Mouse (Mus musculus): ENCODE results near the gene Ebpl. TPM values are rescaled to one million over a fixed set of nuclear protein-coding genes. Genes with fewer than 3 reads are reported as not detected.

Gene Ebpl
- polyA plus RNA-seq, 1 experiment from 2014 or later, result 13.4 TPM

DNA sequence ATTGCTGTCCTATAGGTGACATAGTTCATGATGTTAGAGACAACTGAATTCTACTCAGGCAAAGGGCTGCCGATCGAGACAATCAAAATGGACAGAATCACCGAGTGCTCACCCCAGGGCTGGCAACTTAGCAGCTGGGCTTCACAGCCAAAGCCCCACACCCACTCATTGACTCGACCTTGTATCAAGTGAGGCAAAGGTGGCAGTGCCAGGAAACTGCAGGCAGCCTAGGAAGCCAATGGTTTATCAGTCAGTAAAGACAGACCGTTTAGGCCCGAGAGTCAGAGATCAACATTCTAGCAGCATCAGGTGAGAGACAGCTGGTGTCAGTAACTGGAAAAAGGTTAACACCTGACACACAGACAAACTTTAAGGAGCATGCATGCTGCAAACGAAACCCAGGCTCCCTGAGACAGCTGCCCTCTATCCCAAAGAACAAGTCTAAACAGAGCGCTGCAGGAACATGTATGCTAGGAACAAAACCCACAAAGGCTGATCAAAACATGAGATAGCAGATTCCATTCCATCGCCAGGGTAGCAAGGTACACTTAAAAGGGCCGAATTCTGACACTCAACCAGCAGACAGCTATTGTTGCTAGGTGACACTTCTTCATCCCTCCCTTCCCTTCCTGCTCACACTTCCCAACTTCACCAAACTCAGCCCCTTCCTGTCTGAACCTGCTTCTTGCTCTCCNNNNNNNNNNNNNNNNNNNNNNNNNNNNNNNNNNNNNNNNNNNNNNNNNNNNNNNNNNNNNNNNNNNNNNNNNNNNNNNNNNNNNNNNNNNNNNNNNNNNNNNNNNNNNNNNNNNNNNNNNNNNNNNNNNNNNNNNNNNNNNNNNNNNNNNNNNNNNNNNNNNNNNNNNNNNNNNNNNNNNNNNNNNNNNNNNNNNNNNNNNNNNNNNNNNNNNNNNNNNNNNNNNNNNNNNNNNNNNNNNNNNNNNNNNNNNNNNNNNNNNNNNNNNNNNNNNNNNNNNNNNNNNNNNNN lies 5.7 kb downstream of the Ebpl start:
- no peak overlapping the region for H3K4me3 ChIP-seq (replicated peaks; ENCODE audit: low read depth, low read length)
- no peaks in the 10 kb centered on the region for H3K9me3 ChIP-seq (replicated peaks; ENCODE audit: low read length)
- H3K27me3 ChIP-seq (ENCODE audit: insufficient read depth, low read length), result no peaks in the 10 kb centered on the region
- ATAC-seq (replicated peaks; ENCODE audit: low FRiP score, low read depth) (no peak), DNase-seq (ENCODE audit: low spot score) (no peak)
- no peak overlapping the region for H3K9ac ChIP-seq (ENCODE audit: low read depth, low read length)
- no peak overlapping the region for H3K4me2 ChIP-seq (ENCODE audit: low read length)
- H3K36me3 ChIP-seq (ENCODE audit: insufficient read depth, low read length), result no peaks in the 10 kb centered on the region
- no peak for TF ChIP-seq CTCF (IDR thresholded peaks at IDR 0.05; ENCODE audit: low read depth)
- no peaks in the 10 kb centered on the region for H3K4me1 ChIP-seq (replicated peaks; ENCODE audit: insufficient read depth, low read length)
- no peak overlapping the region for H3K27ac ChIP-seq
- 73% methylated on average over 10 of the region's 10 CpGs for WGBS

DNA sequence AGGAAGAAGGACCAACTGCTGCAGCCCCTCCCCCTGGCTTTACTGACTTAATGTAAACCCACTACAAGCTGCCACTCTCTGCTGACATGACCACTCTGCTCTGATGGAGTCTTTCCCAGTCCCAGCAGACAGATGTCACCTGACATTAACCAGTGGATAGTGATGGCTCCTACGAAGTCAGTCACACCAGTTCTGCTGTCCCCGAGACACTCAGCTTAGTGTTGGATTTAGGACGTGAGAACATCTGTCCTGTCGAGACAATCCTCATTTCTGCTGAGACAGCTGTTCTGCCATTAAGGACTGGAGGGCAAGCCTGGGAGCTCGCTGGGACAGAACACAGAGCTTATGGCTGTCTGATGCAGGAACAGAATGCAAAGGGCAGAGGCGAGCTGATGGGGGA lies 9.4 kb downstream of the Ebpl start:
- Histone ChIP-seq H3K4me3 (replicated peaks; ENCODE audit: low read depth, low read length) (no peak overlapping the region), H3K27ac (no peak overlapping the region), H3K36me3 (ENCODE audit: insufficient read depth, low read length) (no peaks in the 10 kb centered on the region), H3K4me1 (replicated peaks; ENCODE audit: insufficient read depth, low read length) (no peaks in the 10 kb centered on the region), H3K9me3 (replicated peaks; ENCODE audit: low read length) (no peaks in the 10 kb centered on the region), H3K9ac (ENCODE audit: low read depth, low read length) (no peak overlapping the region), H3K27me3 (ENCODE audit: insufficient read depth, low read length) (no peaks in the 10 kb centered on the region), H3K4me2 (ENCODE audit: low read length) (no peak overlapping the region)
- ATAC-seq (replicated peaks; ENCODE audit: low FRiP score, low read depth) (no peak), DNase-seq (ENCODE audit: low spot score) (no peak)
- WGBS, result 65% methylated on average over 6 of the region's 6 CpGs
- TF ChIP-seq CTCF (IDR thresholded peaks at IDR 0.05; ENCODE audit: low read depth), result no peak

DNA sequence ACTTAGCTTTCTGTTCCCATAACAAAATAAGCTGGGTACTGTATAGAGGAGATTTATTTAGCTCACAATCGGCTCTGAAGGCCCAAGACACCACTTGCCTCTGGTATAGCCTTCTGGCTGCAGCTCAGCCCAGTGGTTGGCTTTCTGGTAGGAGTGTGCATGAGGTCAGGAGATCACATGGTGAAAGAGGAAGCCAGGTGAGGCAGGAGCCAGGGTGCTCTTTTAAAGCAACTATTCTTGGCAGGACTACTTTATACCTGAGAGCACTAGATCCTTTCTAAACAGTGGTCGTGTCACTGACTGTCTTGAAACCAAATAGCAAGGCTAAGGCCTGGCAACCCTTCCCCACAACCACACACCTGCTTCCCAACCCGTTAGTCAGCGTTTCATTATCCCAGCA lies 10.4 kb downstream of the Ebpl start:
- WGBS, result 87% methylated on average over 4 of the region's 4 CpGs
- Histone ChIP-seq H3K27ac (no peak overlapping the region), H3K4me1 (replicated peaks; ENCODE audit: insufficient read depth, low read length) (no peaks in the 10 kb centered on the region), H3K27me3 (ENCODE audit: insufficient read depth, low read length) (no peaks in the 10 kb centered on the region), H3K36me3 (ENCODE audit: insufficient read depth, low read length) (no peaks in the 10 kb centered on the region), H3K9ac (ENCODE audit: low read depth, low read length) (no peak overlapping the region), H3K4me2 (ENCODE audit: low read length) (no peak overlapping the region), H3K4me3 (replicated peaks; ENCODE audit: low read depth, low read length) (no peak overlapping the region), H3K9me3 (replicated peaks; ENCODE audit: low read length) (no peaks in the 10 kb centered on the region)
- no peak for ATAC-seq (replicated peaks; ENCODE audit: low FRiP score, low read depth)
- no peak for TF ChIP-seq CTCF (IDR thresholded peaks at IDR 0.05; ENCODE audit: low read depth)
- DNase-seq (ENCODE audit: low spot score), result no peak

DNA sequence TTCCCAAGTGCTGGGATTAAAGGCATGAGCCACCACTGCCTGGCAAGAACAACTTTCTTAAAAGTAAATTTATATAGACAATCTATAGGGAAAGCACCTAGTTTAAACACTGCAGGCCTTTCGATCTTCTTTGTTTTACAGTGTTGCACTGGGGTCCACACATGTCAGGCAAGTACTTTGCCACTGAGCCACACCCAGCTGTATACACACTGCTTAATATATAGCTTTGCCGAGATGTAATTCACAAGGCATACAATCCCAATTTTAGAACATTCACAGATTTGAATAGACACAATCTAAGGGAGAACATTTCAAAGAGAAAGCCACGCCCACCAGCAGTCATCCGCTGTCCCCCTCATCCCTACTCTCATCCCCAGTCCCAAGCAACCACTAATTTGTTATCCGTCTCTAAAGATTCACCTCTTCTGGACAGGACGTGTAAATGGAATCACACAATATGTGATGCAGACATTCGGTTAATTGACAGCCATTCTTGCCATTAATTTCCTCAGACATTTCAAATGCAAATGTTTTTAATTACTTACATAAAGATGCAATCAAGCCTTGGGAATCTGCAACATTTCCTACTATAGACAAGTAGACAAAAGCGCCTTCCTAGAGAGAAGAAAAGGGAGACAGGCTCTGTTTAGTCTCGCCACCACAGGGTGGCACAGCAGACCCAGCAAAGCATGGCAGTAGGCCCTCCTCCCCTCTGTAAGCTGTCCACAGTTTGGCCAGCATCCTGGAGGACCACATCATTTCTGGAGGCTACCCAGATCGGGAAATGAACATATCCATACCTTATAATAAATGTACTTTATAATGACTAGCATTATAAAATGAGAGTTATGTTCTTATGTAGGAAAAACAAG lies 13.2 kb downstream of the Ebpl start:
- no peak overlapping the region for H3K4me3 ChIP-seq (replicated peaks; ENCODE audit: low read depth, low read length)
- no peak overlapping the region for H3K9ac ChIP-seq (ENCODE audit: low read depth, low read length)
- DNase-seq (ENCODE audit: low spot score), result peak; percentile 18
- no peaks in the 10 kb centered on the region for H3K9me3 ChIP-seq (replicated peaks; ENCODE audit: low read length)
- H3K27ac ChIP-seq, result no peak overlapping the region
- ATAC-seq (replicated peaks; ENCODE audit: low FRiP score, low read depth), result no peak
- no peaks in the 10 kb centered on the region for H3K4me1 ChIP-seq (replicated peaks; ENCODE audit: insufficient read depth, low read length)
- H3K4me2 ChIP-seq (ENCODE audit: low read length), result no peak overlapping the region
- H3K36me3 ChIP-seq (ENCODE audit: insufficient read depth, low read length), result no peaks in the 10 kb centered on the region
- no peaks in the 10 kb centered on the region for H3K27me3 ChIP-seq (ENCODE audit: insufficient read depth, low read length)
- WGBS, result 86% methylated on average over 10 of the region's 10 CpGs
- peak; percentile 46; the same call in 1 of the 2 replicates for TF ChIP-seq CTCF (IDR thresholded peaks at IDR 0.05; ENCODE audit: low read depth)

DNA sequence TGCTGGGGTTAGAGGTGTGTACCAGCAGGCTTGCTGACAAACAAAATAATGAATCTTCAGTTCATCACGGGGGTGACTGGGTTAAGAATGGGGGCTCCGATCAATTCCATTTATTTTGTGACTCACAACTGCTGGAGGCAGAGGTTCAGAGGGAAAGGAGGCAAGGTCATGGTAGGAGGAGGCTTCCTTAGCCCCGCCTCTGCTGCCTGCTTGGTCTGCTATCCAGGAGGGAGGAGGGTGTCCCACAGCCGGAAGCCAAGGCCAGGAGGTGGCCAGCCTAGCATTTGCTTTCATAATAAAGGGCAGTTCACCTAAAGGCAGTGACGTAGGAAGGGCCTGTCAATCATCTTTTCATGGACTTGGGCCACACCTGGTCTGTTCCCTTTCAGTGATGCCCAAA lies 15.6 kb downstream of the Ebpl start:
- H3K4me1 ChIP-seq (replicated peaks; ENCODE audit: insufficient read depth, low read length), result no peaks in the 10 kb centered on the region
- 60% methylated on average over 5 of the region's 5 CpGs for WGBS
- no peak for ATAC-seq (replicated peaks; ENCODE audit: low FRiP score, low read depth)

DNA sequence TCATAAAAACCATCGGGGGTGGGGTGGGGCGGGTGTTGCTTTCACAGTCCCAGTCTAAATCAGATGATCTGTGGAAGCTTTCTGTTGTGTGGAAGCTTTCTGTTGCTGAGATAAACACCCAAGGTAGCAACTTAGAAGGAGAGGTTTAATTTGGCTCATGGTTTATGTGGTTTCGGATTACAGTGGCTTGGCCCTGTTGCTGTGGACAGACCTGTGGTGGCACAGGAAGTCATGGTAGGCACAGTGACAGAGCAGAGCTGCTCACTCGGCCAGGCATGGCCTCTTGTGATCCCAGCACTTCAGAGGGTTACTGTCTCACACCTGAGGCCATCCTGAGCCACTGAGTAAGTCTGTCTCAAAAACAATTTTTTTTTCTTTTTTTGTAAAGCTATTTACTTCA lies 20.9 kb downstream of the Ebpl start:
- DNase-seq (ENCODE audit: low spot score) (no peak), ATAC-seq (replicated peaks; ENCODE audit: low FRiP score, low read depth) (no peak)
- Histone ChIP-seq H3K4me3 (replicated peaks; ENCODE audit: low read depth, low read length) (no peak overlapping the region), H3K27ac (no peak overlapping the region), H3K4me1 (replicated peaks; ENCODE audit: insufficient read depth, low read length) (no peaks in the 10 kb centered on the region), H3K27me3 (ENCODE audit: insufficient read depth, low read length) (no peaks in the 10 kb centered on the region), H3K4me2 (ENCODE audit: low read length) (no peak overlapping the region), H3K9ac (ENCODE audit: low read depth, low read length) (no peak overlapping the region), H3K9me3 (replicated peaks; ENCODE audit: low read length) (no peaks in the 10 kb centered on the region), H3K36me3 (ENCODE audit: insufficient read depth, low read length) (no peaks in the 10 kb centered on the region)
- TF ChIP-seq CTCF (IDR thresholded peaks at IDR 0.05; ENCODE audit: low read depth), result no peak
- WGBS, result 79% methylated on average over 4 of the region's 4 CpGs

More for the DNA sequence above, 15.6 kb downstream of the Ebpl start:
- no peak overlapping the region for H3K4me2 ChIP-seq (ENCODE audit: low read length)
- DNase-seq (ENCODE audit: low spot score), result no peak
- H3K27me3 ChIP-seq (ENCODE audit: insufficient read depth, low read length), result no peaks in the 10 kb centered on the region
- H3K36me3 ChIP-seq (ENCODE audit: insufficient read depth, low read length), result no peaks in the 10 kb centered on the region
- H3K27ac ChIP-seq, result no peak overlapping the region
- H3K4me3 ChIP-seq (replicated peaks; ENCODE audit: low read depth, low read length), result no peak overlapping the region
- no peak for TF ChIP-seq CTCF (IDR thresholded peaks at IDR 0.05; ENCODE audit: low read depth)
- H3K9me3 ChIP-seq (replicated peaks; ENCODE audit: low read length), result no peaks in the 10 kb centered on the region
- no peak overlapping the region for H3K9ac ChIP-seq (ENCODE audit: low read depth, low read length)
